Mouse (Mus musculus) midbrain, postnatal 0 days (tissue): ENCODE measurements at regions not wholly inside any gene's neighbourhood (a gene's known extent, or its start where the extent isn't known, plus 50 kb on each side); places are given as distances from the start of the nearest gene placed in this dataset.

ENCODE experiments used
- ATAC-seq: fragments of 200-750 bp; cut with Nextera tagmentation; 2 replicates; pipeline ENCODE4 v1.8.0; 2017; ENCODE audit warnings: moderate number of reproducible peaks, mild to moderate bottlenecking, moderate TSS enrichment, moderate library complexity; ENCODE audit not compliant: low FRiP score
- DNase-seq: peaks from one replicate; pipeline ENCODE4 v3.0.0-alpha.2; 2015; ENCODE audit warnings: low spot score
- H3K27ac ChIP-seq: fragments of 300-500 bp; sonication (generic); 2 replicates; pipeline ENCODE4 v1.5.1; 2014; ENCODE audit warnings: low read depth, mild to moderate bottlenecking, low read length, mixed read lengths
- H3K27me3 ChIP-seq: fragments of 300-500 bp; sonication (generic); 2 replicates; pipeline ENCODE4 v1.6.1; 2014; ENCODE audit warnings: low read length, control low read depth, mixed read lengths; ENCODE audit not compliant: insufficient read depth
- H3K36me3 ChIP-seq: fragments of 300-500 bp; sonication (generic); 2 replicates; pipeline ENCODE4 v1.6.1; 2014; ENCODE audit warnings: low read length, control low read depth, mixed read lengths; ENCODE audit not compliant: insufficient read depth
- H3K4me1 ChIP-seq: fragments of 300-500 bp; sonication (generic); 2 replicates; pipeline ENCODE4 v1.6.1; 2014; ENCODE audit warnings: mild to moderate bottlenecking, control low read depth, antibody characterized with exemption, low read length, mixed read lengths; ENCODE audit not compliant: insufficient read depth
- H3K4me2 ChIP-seq: fragments of 300-500 bp; sonication (generic); 2 replicates; pipeline ENCODE4 v1.6.1; 2014; ENCODE audit warnings: low read depth, mild to moderate bottlenecking, low read length, mixed read lengths; ENCODE audit not compliant: poor library complexity, severe bottlenecking
- H3K4me3 ChIP-seq: fragments of 300-500 bp; sonication (generic); 2 replicates; pipeline ENCODE4 v1.5.1; 2014; ENCODE audit warnings: low read depth, mild to moderate bottlenecking, low read length, moderate library complexity
- H3K9ac ChIP-seq: fragments of 300-500 bp; sonication (generic); replicated peaks from 2 replicates; pipeline ENCODE4 v1.6.1; 2014; ENCODE audit warnings: mild to moderate bottlenecking, low read length, moderate library complexity, mixed read lengths; ENCODE audit not compliant: poor library complexity, severe bottlenecking
- H3K9me3 ChIP-seq: fragments of 300-500 bp; sonication (generic); 2 replicates; pipeline ENCODE4 v1.6.1; 2016; ENCODE audit warnings: low read length, control low read depth
- CTCF ChIP-seq: IDR thresholded peaks from 2 replicates; pipeline ENCODE4 v1.5.1; 2016; ENCODE audit warnings: antibody characterized with exemption, mild to moderate bottlenecking
- WGBS: fragments of 180-500 bp; shearing (Covaris S2); extraction: QIAGEN DNeasy Blood & Tissue Kit; methylation state at CpG from one replicate; pipeline ENCODE4 v1.1.7; 2014; 5-methylcytosine and 5-hydroxymethylcytosine counted together

GRCm38 (mm10) chr7:74632217-74632616 lies 77.6 kb upstream of the Slco3a1 start:
- no peak for ATAC-seq
- no peaks in the 10 kb centered on the region for H3K27me3 ChIP-seq
- whole genome bisulfite sequencing = 94% methylated on average over 8 of the region's 8 CpGs

GRCm38 (mm10) chr7:74628799-74629468 lies 74.4 kb upstream of the Slco3a1 start:
- H3K27me3 ChIP-seq = no peaks in the 10 kb centered on the region
- H3K9me3 ChIP-seq = no peaks in the 10 kb centered on the region
- H3K9ac ChIP-seq = no peak overlapping the region
- ATAC-seq (no peak), DNase-seq (no peak)
- H3K4me2 ChIP-seq = no peak overlapping the region
- H3K4me1 ChIP-seq = no peaks in the 10 kb centered on the region
- TF ChIP-seq CTCF = no peak
- H3K36me3 ChIP-seq = no peaks in the 10 kb centered on the region
- no peak overlapping the region for H3K4me3 ChIP-seq
- WGBS = 87% methylated on average over 6 of the region's 6 CpGs
- no peak overlapping the region for H3K27ac ChIP-seq

More at GRCm38 (mm10) chr7:74632217-74632616, 77.6 kb upstream of the Slco3a1 start:
- no peak for DNase-seq
- H3K27ac ChIP-seq = no peak overlapping the region
- no peaks in the 10 kb centered on the region for H3K9me3 ChIP-seq
- no peak overlapping the region for H3K4me2 ChIP-seq
- TF ChIP-seq CTCF = no peak
- no peaks in the 10 kb centered on the region for H3K36me3 ChIP-seq
- no peak overlapping the region for H3K9ac ChIP-seq
- H3K4me3 ChIP-seq = no peak overlapping the region
- no peaks in the 10 kb centered on the region for H3K4me1 ChIP-seq
